Mouse (Mus musculus) liver, embryonic 14.5 days (tissue): ENCODE measurements at regions not wholly inside any gene's neighbourhood (a gene's known extent, or its start where the extent isn't known, plus 50 kb on each side); places are given as distances from the start of the nearest gene placed in this dataset.

ENCODE experiments used
- CTCF ChIP-seq: IDR thresholded peaks from 2 replicates; pipeline ENCODE4 v1.5.1; 2016; ENCODE audit warnings: antibody characterized with exemption, low read depth, control low read depth
- EP300 ChIP-seq: IDR thresholded peaks from 2 replicates; pipeline ENCODE4 v1.6.1; 2016; ENCODE audit warnings: antibody characterized with exemption, low read depth

DNA sequence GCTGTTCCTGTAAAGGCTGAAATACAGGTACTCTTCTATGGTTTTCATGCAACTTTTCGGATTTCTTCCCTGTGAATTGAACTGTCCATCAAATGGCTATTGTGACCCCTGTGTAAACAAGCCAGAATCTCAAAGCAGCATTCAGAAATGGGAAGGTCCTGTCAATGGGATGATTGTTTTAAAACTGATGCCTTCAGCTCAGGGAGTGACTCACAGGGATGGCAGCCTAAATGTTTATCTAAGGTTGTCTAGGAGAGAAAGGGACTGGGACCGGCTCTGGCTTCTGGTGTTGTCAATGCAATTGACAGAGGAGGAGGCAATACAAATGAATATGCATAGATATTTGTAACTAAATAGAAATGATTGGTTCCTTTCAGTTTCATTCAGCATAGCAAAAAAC lies 421.3 kb downstream of the Epha4 start:
- TF ChIP-seq EP300 (no peak), CTCF (no peak)
